ENCODE assay signal across 7 mouse cellular contexts in genomic region chr7:110773204-110774002, GRCm38 (mm10). TPM values are rescaled to one million over a fixed set of nuclear protein-coding genes. Genes with fewer than 3 reads are reported as not detected.
DNase-seq lines count a peak whose midpoint lies in the region; ATAC-seq and TF ChIP-seq lines count a peak whose summit lies in the region.

No protein-coding gene starts in this region.

- no peaks in the 10 kb centered on the region for H3K27me3 ChIP-seq in CH12.LX (replicated peaks)
- no peaks in the 10 kb centered on the region for H3K27me3 ChIP-seq in embryonic facial prominence, embryonic 14.5 days (replicated peaks; ENCODE audit: control insufficient read depth, insufficient read depth, low read length)
- H3K27me3 ChIP-seq in heart, embryonic 13.5 days (replicated peaks) = peaks cover 17% of the 10 kb centered on the region

- H3K36me3 ChIP-seq in CH12.LX (replicated peaks in 1 of 2; ENCODE audit: control insufficient read depth in 1 of 2, insufficient read depth in 1 of 2, low read length in 1 of 2) = no peaks in the 10 kb centered on the region
- no peaks in the 10 kb centered on the region for H3K36me3 ChIP-seq in embryonic facial prominence, embryonic 14.5 days (ENCODE audit: control insufficient read depth, insufficient read depth, low read length)
- H3K36me3 ChIP-seq in heart, embryonic 13.5 days = no peaks in the 10 kb centered on the region

- in situ Hi-C loops in CH12.LX (cut with MboI; ENCODE audit: low pct_ligation_motif_present, low pct_unique_long_range_greater_than_20kb, low sequenced_read_pairs) = no loop called here

- no peak for TF ChIP-seq POLR2A in CH12.LX (IDR thresholded peaks at IDR 0.05; ENCODE audit: low read depth, low read length)
- no peak for TF ChIP-seq POLR2A in lung, adult 2 months (IDR thresholded peaks at IDR 0.05; ENCODE audit: borderline replicate concordance, extremely low read depth, low read depth, low read length)

- H3K4me2 ChIP-seq in CH12.LX (ENCODE audit: insufficient read depth, low read depth, poor library complexity, severe bottlenecking) = peak overlapping the region; percentile 34
- peak overlapping the region; percentile 35 for H3K4me2 ChIP-seq in embryonic facial prominence, embryonic 14.5 days (ENCODE audit: low read depth, low read length)
- peak overlapping the region; percentile 58 for H3K4me2 ChIP-seq in heart, embryonic 13.5 days

- no peak overlapping the region for H3K4me3 ChIP-seq in CH12.LX (replicated peaks in 1 of 3; ENCODE audit: low read depth in 2 of 3, low read length in 2 of 3, poor library complexity in 1 of 3)
- H3K4me3 ChIP-seq in embryonic facial prominence, embryonic 14.5 days (ENCODE audit: low read depth, low read length) = no peak overlapping the region
- peak overlapping the region; percentile 33 for H3K4me3 ChIP-seq in heart, embryonic 13.5 days
- H3K4me3 ChIP-seq in lung, adult 2 months (replicated peaks; ENCODE audit: extremely low read depth, low read depth, low read length) = peak overlapping the region; percentile 11

- no peak overlapping the region for H3K27ac ChIP-seq in CH12.LX (ENCODE audit: insufficient read depth, low read depth)
- H3K27ac ChIP-seq in embryonic facial prominence, embryonic 14.5 days (replicated peaks; ENCODE audit: low read depth, low read length) = peak overlapping the region; percentile 70; the same call in 1 of the 2 replicates
- peak overlapping the region; percentile 75 for H3K27ac ChIP-seq in heart, embryonic 13.5 days (replicated peaks)

- no peak for TF ChIP-seq RAD21 in CH12.LX (IDR thresholded peaks at IDR 0.05; ENCODE audit: low read depth, low read length)

- WGBS in embryonic facial prominence, embryonic 14.5 days = 36% methylated on average over 14 of the region's 14 CpGs
- WGBS in heart, embryonic 13.5 days = 20% methylated on average over 14 of the region's 14 CpGs
- 21% methylated on average over 14 of the region's 14 CpGs for WGBS in lung, adult 2 months

- no peak for TF ChIP-seq CTCF in CH12.LX (conservative IDR thresholded peaks at IDR 0.05 in 1 of 2, IDR thresholded peaks at IDR 0.05 in 1 of 2; ENCODE audit: low read depth in 2 of 2, low read length in 2 of 2)
- TF ChIP-seq CTCF in lung, adult 2 months (IDR thresholded peaks at IDR 0.05; ENCODE audit: insufficient read depth, low read length) = no peak

- dilution Hi-C loops in CH12.LX (cut with MboI; ENCODE audit: extremely low pct_ligation_motif_present, extremely low pct_unique_long_range_greater_than_20kb, low sequenced_read_pairs) = no loop called here

- H3K4me1 ChIP-seq in CH12.LX (ENCODE audit: control insufficient read depth in 1 of 2, insufficient read depth in 2 of 2) = peaks cover 13 to 53% of the 10 kb centered on the region in 2 experiments
- peaks cover 27% of the 10 kb centered on the region for H3K4me1 ChIP-seq in embryonic facial prominence, embryonic 14.5 days (ENCODE audit: control insufficient read depth, insufficient read depth, low read length)
- H3K4me1 ChIP-seq in heart, embryonic 13.5 days = peaks cover 65% of the 10 kb centered on the region
- peaks cover 10% of the 10 kb centered on the region for H3K4me1 ChIP-seq in lung, adult 2 months (ENCODE audit: control insufficient read depth, insufficient read depth, low read length)

- no peak for TF ChIP-seq EP300 in CH12.LX (IDR thresholded peaks at IDR 0.05; ENCODE audit: low read length)

- peak; percentile 63; the same call in 1 of the 2 replicates for ATAC-seq in embryonic facial prominence, embryonic 14.5 days (ENCODE audit: low read depth)
- peak; percentile 33; the same call in 1 of the 2 replicates for ATAC-seq in heart, embryonic 13.5 days (ENCODE audit: extremely low read depth, insufficient number of reproducible peaks, low FRiP score, low TSS enrichment)

- H3K79me2 ChIP-seq in CH12.LX (replicated peaks; ENCODE audit: control insufficient read depth, extremely low read depth, insufficient read depth, poor library complexity, severe bottlenecking) = no peaks in the 10 kb centered on the region

- H3K9ac ChIP-seq in CH12.LX (ENCODE audit: insufficient read depth, low read depth) = peak overlapping the region; percentile 1; the same call in 1 of the 2 replicates
- H3K9ac ChIP-seq in embryonic facial prominence, embryonic 14.5 days (ENCODE audit: low read depth, low read length) = peak overlapping the region; percentile 19; the same call in 1 of the 2 replicates
- peak overlapping the region; percentile 26 for H3K9ac ChIP-seq in heart, embryonic 13.5 days

- H3K9me3 ChIP-seq in CH12.LX (replicated peaks; ENCODE audit: low read length) = no peaks in the 10 kb centered on the region
- no peaks in the 10 kb centered on the region for H3K9me3 ChIP-seq in embryonic facial prominence, embryonic 14.5 days (ENCODE audit: control insufficient read depth, low read length)
- H3K9me3 ChIP-seq in heart, embryonic 13.5 days = no peaks in the 10 kb centered on the region

- DNase-seq in CH12.LX (ENCODE audit: extremely low read depth) = peak; percentile 56
- DNase-seq in adrenal gland, adult 18-20 months (ENCODE audit: low spot score in 2 of 2) = peak; percentile 41 to 60
- DNase-seq in embryonic facial prominence, embryonic 14.5 days (ENCODE audit: low spot score) = peak; percentile 84
- peak; percentile 87 to 92 for DNase-seq in kidney, postnatal 25 days
- peak; percentile 43 for DNase-seq in lung, adult 2 months
- DNase-seq in skeletal muscle tissue, adult 2 months (ENCODE audit: low read depth, low spot score) = peak; percentile 73

TF ChIP-seq in CH12.LX, 34 proteins besides CTCF, POLR2A, EP300 and RAD21:
- TF ChIP-seq TBP (conservative IDR thresholded peaks at IDR 0.05; ENCODE audit: low read depth, low read length) = no peak
- TF ChIP-seq MXI1 (IDR thresholded peaks at IDR 0.05; ENCODE audit: low read depth, low read length) = no peak
- no peak for TF ChIP-seq IRF4 (IDR thresholded peaks at IDR 0.05; ENCODE audit: low read depth, low read length)
- TF ChIP-seq UBTF (IDR thresholded peaks at IDR 0.05; ENCODE audit: low read depth, low read length) = no peak
- TF ChIP-seq ZKSCAN1 (IDR thresholded peaks at IDR 0.05; ENCODE audit: borderline replicate concordance, low read depth, low read length) = no peak
- TF ChIP-seq NRF1 (IDR thresholded peaks at IDR 0.05; ENCODE audit: low read depth, low read length) = no peak
- TF ChIP-seq MEF2A (IDR thresholded peaks at IDR 0.05; ENCODE audit: borderline replicate concordance, low read depth, low read length) = no peak
- TF ChIP-seq GABPA (IDR thresholded peaks at IDR 0.05; ENCODE audit: insufficient replicate concordance, low read depth, low read length) = no peak
- no peak for TF ChIP-seq ZC3H11A (IDR thresholded peaks at IDR 0.05; ENCODE audit: low read depth, low read length)
- no peak; the same call in 1 of the 2 replicates for TF ChIP-seq ELF1 (IDR thresholded peaks at IDR 0.05; ENCODE audit: low read depth, low read length)
- TF ChIP-seq POLR2AphosphoS2 (IDR thresholded peaks at IDR 0.05; ENCODE audit: low read depth, low read length) = no peak
- TF ChIP-seq RCOR1 (conservative IDR thresholded peaks at IDR 0.05; ENCODE audit: low read depth, low read length) = no peak
- TF ChIP-seq USF1 (IDR thresholded peaks at IDR 0.05; ENCODE audit: low read depth, low read length) = no peak
- no peak for TF ChIP-seq CHD1 (IDR thresholded peaks at IDR 0.05; ENCODE audit: low read depth, low read length)

RNA-seq across cellular contexts. Expression of gene Ampd3, which starts 5.4 kb away (rescaled TPM):
- total RNA-seq in CH12.LX (2012; rRNA removed) (0.04 and 0.08 TPM in 2 replicates), CH12.LX (2014; rRNA removed) (0.07 and 0.30 TPM in 2 replicates)
- polyA plus RNA-seq in CH12.LX (2012; ENCODE audit: insufficient read length, low read depth) = 0.84 and 1.0 TPM in 2 replicates
- 10 to 100 TPM; 18.8 to 22.6 TPM for total RNA-seq in adrenal gland, adult 18-20 months (2021)
- 7.0 and 7.8 TPM in 2 replicates for polyA plus RNA-seq in embryonic facial prominence, embryonic 14.5 days (2014; fragmentation: Nextera tagmentation; extraction: Ambion mirVana)
- 5.1 and 6.0 TPM in 2 replicates for polyA plus RNA-seq in heart, embryonic 13.5 days (2015; fragmentation: Nextera tagmentation; extraction: Ambion mirVana)
- 21.8 and 23.5 TPM in 2 replicates for polyA plus RNA-seq in lung, adult 2 months (2012; rRNA removed)

Comparison
In these comparisons a context has a peak if more than half of its experiments do, and no peak if none do; other contexts are left out.
1. H3K4me3 ChIP-seq: peak in heart, embryonic 13.5 days (single experiment) and lung, adult 2 months (single experiment); none in CH12.LX (0 of 3) and embryonic facial prominence, embryonic 14.5 days (single experiment).
2. Peak in every context shown above with its lines, with median percentiles within 50 percentile points of each other: DNase-seq, H3K4me2 ChIP-seq and H3K9ac ChIP-seq.